Mouse (Mus musculus) stomach, postnatal 0 days (tissue): Measurements from ENCODE around the gene Cnih2.

Source experiments
- CTCF ChIP-seq: IDR thresholded peaks from 2 replicates; pipeline ENCODE4 v1.5.1; 2016; ENCODE audit warnings: antibody characterized with exemption, low read depth, mild to moderate bottlenecking, moderate library complexity
- EP300 ChIP-seq: optimal IDR thresholded peaks from 2 replicates; pipeline ENCODE3; 2016; ENCODE audit warnings: antibody characterized with exemption

DNA sequence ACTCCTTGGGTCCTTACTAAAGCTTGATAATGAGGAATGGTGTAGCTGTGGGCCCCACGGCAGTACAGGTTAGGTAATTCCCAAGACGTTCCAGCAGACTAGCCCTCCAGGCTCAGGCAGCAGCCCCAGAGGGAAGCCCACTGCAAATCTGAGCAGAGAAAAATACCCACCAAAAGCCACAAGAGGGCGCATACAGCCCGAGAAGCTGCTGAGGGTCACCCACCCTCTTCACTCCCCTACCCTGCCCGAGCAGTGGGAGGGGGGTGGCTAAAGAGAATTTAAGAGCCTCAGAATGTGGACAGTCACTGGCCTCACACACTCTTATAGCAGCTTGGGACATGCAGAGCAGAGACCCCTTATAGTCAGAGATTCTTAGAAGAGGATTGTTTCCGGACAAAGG, 42.1 kb downstream of the Cnih2 start:
- TF ChIP-seq CTCF (peak; percentile 84), EP300 (no peak)
